Mouse (Mus musculus) adrenal gland, postnatal 10 days (tissue): ENCODE results near the gene Plekho2. TPM values are rescaled to one million over a fixed set of nuclear protein-coding genes. Genes with fewer than 3 reads are reported as not detected.

Experiments used
- DNase-seq: peaks from one replicate; pipeline ENCODE4 v3.0.0; 2021; ENCODE audit warnings: mixed read lengths
- total RNA-seq, 2 experiments: library from RNA; stranded (reverse); gene quantifications; 2 replicates each; pipeline ENCODE4 v1.2.3; 2021

Plekho2 gene
- total RNA-seq, 2 experiments from 2014 or later, result 32.5 to 37.8 TPM

DNA sequence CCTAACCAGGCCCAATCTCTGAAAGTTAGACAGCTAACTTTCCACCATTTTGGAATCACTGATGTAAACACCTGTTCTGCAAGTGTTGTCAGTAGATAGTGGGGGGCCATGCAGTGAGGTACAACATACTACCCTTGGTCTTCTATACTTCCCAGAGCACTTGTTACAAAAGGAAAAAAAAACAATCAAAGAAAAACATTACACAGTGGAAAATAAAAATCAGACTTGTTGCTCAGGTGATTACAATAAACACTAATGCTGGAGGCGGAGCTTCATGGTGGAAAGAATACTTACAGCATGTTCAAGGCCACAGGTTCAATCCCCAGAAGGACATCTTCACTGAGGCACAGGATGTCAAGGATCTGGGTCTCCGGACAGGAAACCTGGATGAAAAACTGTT is 27.1 kb downstream of the Plekho2 start:
- DNase-seq, result no peak

DNA sequence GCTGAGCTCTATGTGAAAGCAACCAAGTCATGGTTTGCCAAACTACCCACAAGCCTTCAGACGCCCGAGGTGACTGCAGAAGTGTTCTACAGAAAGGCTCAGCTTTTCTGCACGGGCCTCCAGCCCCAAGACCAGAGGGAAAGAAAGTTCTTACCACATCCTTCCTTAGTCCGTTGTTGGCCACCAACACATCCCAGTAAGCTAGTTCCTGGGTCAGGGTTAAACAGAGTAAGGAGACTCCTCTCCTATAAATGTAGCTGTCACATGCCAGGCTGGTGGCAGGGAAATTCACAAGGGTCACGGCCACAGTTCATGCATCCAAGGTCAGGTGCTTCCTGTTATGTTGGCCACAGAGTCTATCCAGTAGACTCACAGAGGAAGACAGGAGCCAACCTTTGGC is 27.7 kb downstream of the Plekho2 start:
- DNase-seq, result no peak

DNA sequence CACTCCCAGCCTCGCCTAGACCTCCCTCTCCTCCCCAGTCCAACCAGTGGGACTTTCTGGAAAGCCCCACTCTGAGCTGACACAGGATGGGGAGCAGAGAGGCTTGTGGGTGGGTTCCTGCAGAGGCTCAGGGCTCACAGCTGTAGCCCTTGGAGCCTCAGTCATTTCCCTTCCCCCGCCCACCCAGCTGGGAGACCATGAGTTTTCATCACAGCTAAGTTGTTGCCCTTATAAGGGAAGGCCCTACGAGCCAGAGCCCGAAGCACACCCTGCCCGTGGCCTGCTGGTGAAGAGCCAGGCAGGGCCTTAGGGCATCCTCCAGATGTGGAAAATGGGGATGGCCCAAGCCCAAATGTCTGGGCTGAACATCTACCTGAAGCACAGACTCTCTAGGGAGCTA is 28.8 kb downstream of the Plekho2 start:
- peak; percentile 80 for DNase-seq

DNA sequence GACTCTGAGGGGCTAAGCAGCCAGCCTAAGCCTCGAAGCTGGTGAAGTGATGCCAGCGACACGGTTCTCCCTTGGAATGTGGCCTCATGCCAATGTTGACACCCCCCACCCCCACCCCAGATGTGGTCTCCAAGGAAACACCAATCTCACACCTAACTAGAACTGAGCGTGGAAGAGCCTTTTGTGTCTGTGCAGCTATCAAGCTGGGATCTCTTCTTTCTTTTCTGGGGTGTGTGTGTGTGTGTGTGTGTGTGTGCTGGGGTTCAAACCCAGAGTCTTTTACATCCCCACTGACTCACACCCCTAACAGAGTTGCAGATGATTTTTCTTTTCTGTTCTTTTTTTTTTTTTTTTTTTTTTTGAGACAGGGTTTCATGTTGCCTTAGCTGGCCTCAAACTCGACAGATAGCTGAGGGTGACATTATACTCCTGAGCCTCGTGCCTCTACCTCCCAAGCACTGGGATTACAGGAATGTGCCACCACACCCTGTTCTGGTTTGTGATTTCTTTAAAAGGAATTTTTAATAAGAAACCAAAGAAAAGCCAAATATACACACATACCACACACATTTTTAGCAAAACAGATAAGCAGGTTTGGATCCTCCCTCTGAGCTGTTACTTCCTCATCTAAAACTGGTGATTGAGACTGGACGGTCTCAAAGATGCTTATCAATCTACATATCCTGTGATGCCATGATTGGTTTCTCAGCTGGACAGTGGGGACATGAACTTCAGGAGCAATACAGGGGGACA is 29.6 kb downstream of the Plekho2 start:
- DNase-seq, result no peak

DNA sequence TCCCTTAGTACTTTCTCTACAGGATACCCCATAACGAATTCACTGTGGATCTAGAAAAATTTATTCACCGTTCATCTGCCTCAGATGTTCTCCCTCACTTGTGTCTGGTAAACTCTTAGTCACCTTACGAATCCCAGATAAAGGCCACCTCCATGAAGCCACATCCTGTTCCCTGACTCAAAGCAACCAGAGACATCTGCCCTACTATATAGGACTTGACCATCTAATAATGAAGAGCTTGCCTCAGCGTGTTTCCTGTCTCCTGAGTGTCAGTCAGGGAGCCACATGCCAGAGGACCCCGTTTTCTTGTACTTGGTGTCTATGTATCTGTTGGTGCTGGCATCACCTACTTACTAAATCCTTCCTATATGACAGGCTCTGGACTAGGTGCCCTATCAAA is 30.2 kb downstream of the Plekho2 start:
- DNase-seq, result no peak

DNA sequence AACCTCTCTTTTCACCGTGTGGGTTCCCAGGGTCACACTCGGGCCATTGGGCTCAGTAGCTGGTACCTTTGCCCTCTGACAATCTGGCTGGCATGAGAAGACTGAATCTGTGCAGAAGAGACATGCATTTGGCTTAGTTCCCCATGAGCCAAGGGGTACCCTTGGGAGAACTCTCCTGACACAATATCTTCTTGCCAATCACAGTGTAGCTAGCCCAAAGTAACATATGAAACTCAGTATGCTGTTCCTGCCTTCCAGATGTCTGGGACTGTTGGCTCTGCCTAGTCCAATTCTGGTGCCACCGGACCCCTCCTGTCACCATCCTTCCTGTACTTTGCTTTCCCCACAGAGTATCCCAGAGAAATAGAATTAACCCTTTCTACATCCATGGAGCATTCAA is 30.7 kb downstream of the Plekho2 start:
- no peak for DNase-seq

DNA sequence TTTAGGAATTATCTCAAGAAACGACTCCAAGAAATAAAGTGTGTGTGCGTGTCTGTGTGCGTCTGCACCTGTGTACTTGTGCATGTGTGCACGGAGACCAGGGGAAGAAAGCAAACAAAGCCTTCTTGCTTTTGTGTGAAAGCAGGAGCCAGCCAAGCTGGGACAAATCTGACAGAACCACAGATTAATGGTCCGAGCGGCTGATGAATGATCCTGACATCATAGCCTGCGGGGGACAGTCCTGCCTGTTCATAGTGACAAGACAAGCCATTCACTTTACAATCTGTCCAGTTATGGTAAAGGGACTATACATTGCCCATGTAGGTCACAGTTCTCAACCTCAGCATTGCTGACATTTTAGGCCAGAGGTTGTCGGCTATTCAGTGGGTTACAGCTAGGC is 31.5 kb downstream of the Plekho2 start:
- DNase-seq, result peak; percentile 47

DNA sequence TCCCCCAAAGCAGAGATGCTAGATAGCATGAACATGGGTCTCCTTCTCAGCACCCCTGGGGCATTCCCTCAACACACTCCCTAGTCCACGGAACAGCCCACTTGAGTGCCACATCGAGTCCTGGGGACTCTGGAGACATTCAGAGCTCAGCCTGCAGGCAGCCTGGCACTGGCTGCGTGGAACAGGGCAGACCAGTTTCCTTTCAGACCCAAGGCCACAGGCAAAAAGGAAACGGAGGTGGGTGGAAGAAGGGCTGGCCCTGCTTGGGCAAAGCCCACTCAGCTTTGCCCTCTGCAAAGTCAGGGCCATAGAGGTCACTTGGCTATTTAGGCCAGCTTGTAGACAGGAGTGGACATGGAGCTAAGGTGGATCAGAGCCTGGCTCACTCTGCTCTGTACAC is 32.0 kb downstream of the Plekho2 start:
- DNase-seq, result peak; percentile 50

DNA sequence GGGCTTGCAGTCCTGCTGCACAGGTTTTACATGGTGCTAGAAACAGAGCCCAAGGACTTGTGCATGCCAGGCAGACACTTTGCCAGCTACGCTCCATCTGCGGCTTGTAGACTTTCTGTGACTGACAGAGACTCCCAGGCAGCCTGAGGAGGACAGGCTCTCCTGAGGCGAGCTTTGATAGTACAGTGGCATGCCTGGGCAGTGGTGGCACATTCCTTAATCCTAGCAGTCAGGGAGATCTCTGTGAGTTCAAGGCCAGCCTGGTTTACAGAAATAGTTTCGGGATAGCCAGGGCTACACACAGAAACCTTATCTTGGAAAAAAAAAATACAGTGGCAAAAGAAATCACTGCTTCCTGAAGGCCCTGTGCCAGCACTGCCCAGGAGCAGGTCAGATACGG is 32.7 kb downstream of the Plekho2 start:
- peak; percentile 51 for DNase-seq

DNA sequence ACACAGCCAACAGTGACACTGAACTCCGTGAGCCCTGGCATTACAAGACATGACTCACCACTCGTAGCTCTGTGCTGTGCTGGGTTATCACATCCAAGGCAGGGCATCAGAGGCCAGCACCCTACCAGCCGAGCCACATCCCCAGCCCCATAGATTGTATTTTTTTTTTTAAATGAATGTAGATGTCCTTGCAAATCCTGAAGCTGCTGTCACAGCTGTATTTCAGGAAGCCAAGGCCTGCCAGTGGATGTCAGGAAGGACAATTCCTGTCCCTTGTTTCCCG is 33.5 kb downstream of the Plekho2 start:
- DNase-seq, result peak; percentile 71

DNA sequence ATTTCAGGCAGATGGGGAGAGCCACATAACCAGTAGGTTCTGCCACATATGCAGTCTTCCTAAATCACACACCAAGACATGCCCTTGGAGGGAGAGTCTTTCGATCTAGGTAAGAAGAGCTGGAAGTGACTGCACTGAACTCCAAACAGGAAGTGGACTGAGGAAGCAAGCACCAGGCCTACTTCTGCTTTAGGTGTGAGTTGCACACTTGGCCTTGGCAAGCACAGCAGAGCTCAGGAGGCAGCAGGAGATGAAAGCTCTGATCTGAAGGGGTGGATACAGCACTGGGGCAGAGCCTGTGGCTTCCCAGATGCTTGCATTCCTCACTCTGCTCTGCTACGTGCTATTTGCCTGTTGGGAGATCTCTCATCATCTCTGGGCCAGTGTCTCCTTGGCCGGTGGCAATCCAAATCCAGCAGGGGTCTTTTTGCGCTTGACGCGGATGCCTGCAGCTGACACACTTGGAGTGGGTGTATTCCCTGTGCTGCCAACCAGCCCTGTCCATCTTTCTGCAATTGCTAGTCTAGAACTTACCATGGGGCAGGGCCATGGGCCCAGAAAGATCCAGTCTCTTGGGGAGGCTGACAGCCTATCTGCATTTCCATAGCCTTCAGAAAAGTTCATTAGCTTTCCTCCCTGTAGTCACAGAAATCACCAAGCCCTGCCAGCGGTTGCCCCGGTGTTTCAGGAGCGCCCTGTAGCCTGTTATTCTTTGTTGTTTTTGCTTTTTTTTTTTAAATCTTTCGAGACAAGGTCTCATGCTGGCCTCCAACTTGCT is 34.0 kb downstream of the Plekho2 start:
- peak; percentile 43 for DNase-seq

DNA sequence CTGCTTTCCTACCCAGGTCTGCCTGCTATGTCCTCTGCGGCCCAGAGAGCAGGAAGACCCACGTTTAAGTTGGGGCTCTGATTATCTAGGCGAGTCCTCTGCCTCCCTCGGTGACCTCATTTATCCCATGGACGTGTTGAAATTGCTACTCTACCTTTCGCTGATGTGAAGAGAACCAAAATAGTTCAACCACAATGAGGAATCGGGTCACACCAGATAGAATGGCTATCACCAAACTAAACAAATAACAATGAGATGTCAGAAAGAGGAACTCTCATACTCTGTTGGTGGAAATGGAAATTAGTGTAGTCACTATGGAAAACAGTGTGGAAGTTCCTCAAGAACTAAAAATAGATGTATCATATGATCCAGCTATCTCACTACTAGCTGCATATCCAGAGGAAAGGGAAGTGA is 37.7 kb downstream of the Plekho2 start:
- no peak for DNase-seq

DNA sequence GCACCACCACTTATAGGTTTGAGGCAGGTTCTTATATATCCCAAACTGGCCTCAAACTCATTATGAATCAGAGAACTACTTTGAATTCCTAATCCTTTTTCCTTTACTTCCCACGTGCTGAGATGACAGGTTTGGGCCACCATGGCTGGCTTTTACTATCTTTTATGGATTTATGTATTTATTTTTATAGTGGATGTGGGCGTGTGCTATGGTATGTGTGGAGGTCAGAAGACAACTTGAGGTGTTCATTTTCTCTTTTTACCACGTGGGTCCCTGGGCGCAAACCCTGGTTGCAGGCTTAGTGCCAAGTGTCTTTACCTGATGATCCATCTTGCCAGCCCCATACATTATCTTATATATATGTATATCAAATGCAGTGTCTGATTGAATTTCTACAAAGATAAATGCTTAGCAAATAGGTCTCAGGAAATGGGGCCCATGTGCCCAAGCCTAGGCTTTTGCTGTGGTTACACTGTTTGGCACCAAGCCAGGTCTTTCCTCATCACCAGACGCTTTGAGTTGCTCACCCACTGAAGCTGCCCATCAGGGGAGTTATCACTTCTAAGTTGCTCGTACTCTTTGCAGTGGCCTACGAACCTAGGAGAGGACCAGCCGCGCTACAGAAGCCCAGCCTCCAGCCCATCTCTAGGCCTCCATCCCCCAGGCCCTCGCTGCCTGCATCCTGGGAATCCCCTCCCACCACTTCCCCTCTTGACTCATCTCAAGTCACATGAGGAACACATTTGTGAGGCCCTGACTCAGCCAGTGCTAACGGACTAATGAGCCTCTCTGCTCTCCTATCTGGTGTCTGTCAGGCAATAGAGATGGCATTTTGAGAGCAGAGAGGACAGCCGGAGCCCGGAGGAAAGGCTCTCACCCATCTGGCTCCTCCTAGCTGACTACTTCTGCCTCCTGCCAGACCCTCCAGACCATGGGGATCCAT is 38.4 kb downstream of the Plekho2 start:
- peak; percentile 77 for DNase-seq

DNA sequence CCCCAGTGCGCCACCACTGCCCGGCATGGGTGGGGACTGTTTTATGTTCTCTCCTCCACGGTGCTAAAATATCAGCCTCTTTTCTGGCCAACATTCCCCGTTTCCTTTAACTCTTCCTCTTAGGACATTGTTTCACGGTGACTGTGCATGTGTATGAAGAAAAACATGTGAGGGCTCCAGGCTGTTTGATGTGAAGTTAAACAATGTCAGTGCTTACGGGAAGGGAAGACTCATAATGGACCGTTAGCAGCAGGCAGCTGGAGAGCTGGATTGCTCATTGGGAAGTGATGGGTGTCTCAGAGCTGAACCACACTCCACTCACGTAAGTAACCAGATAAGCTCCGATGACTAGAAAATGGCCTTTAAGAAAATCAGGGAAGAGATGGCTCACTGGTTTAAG is 40.1 kb downstream of the Plekho2 start:
- no peak for DNase-seq

DNA sequence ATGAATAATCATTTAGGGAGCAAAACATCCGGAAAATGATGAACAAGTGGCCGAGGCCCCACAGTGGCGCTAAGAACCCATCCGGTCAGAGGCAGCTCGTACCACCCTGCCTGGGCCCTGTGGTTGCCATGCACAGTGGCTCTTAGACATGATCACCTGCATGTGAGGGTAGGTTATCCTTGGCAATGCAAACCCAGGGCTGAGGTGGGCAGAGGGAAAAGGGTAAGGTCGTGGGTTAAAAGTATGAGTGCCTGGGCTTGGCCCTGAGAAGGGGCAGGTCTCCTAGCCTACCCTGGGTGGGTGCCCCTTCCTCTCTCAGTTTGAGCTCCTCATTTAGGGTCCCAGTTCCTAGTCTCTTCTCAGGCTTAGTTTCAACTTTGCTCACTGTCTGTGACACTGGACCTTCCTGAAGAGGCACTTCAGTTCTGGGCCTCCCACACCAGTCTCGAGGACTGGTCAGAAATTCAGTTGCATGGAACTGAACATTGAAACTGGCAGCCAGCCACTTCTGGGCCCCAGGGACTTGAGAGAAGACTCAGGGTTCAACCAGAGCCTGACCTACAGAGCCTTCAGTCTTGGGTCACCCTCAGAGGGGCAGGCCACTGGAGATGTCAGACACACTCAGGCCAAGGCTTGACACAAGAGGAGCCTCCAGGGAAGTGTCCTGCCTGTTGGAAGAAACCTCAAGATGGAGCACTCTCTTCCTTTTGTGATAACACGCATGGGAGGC is 41.8 kb downstream of the Plekho2 start:
- peak; percentile 69 for DNase-seq

DNA sequence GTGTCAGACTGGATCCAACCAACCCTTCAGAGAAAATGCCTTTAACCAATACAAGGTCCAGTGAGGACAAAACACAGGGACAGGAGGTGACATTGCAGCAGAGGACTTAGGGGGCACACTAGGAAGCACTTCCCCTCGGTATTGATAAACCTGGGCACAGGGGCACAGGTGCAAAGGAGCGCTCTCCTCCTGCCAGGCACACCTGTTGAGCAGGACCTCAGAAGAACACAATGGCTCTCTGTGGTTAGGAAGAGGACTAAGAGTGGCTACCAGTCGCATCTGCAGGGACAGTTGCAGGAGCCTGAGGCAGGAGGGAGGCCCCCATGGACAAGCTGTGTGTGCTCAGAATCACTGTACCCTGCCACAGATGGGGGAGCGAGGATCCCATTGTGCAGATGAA is 43.3 kb downstream of the Plekho2 start:
- DNase-seq, result no peak

DNA sequence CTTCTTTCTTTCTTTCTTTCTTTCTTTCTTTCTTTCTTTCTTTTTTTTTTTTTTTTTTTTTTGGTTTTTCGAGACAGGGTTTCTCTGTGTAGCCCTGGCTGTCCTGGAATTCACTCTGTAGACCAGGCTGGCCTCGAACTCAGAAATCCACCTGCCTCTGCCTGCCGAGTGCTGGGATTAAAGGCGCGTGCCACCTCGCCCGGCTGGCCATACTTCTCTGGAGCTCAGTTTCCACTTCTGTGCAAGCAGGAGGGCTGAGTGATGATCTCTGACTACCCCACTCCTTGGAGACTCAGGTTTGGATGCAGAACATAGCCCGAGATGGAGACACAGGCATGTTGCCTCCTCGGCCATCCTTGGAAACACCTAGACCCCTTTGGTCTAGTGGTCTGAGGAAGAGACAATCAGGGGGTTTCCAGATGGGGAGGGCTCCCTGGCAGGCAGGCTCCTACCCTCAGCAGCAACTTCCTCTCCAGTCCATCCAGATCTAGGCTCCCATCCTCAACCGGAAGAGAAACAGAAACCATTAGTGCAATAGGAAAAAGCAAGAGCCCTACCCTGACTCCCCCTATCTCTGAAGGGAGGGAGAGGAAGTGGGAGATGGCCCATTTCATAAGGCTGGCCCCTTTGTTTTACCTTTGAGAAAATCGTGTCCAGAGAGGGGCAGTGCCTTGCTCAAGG is 43.9 kb downstream of the Plekho2 start:
- DNase-seq, result no peak

DNA sequence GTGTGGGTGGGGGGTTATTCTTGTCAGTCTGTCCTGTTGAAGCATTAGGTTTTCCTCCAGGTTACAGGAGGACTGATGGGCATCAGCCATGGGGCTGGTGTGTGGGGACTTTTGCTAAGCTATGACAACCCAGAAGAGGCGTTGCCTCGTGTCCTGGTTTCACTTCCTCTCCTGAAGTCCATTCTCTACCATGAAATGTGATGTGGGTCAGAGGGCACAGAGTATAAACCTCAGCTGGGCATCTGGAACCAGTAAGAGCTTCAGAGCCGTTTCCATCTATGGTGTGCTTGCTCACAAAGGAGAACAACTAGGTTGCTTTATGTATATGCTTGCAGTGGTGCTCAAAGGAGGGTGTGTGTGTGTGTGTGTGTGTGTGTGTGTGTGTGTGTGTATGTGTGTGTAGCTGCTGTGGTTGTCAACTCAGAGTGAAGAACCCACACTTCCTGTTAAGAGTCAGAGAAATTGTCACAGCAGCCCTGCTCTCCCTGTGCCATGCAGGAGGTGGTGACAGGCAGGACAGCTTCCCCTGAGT is 44.6 kb downstream of the Plekho2 start:
- no peak for DNase-seq

DNA sequence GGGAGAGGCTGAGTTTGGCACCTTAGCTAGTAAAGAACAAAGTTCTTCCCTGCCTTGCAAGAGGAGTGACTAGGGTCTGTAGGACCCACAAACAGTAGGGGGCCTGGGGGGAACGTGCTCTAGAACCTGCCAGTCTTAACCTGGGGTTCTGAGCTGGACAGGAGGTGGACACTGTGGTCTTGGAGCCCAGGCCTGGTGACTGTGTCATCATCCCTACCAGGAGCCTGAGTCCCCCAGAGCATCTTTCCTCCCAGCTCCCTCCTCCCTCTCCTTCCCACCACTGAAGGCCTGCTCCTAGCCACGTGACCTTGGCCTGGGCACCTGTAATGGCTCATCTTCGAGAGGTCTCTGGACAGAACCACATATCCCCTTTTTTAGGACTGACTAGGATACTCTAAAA is 45.7 kb downstream of the Plekho2 start:
- DNase-seq, result no peak

DNA sequence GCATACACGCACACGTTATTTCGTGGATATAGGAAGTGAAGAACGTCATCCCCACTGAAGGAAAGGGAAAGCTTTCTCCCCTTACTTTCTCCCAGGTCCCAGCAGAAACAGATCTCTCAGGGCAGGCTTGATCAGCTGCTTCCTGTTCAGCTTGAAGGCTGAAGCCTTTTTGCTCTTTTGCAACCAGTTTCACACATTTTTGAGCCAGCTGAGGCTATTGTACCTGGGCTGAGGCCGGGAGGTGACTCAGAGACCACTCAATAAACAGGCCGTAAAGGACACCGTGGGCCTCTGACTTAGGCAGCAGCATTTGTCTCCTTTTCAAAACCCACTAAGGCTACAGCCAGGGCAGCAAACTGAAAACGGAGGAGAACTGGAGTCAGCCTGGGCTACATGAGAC is 46.9 kb downstream of the Plekho2 start:
- no peak for DNase-seq

DNA sequence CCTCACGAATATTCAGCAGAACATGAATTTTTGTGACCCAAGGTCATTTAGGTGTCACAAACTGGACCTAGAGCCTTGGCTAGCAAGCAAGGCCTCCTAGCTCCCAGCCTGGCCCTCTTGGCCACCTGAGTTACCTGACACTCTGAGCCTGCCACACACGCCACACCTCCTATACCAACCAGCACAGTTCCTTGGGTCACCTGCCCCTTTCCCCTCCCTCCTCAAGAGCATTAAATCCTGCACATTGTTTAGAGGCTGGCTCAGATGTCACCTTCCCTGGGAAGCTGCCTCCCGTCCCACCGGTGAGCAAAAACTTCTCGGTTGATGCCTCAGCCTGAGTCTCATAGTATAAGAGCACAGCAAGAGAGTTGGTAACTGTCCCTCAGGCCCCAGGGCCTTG is 48.6 kb downstream of the Plekho2 start:
- DNase-seq, result no peak
